Mouse (Mus musculus): Measurements from ENCODE around the gene Grhpr. TPM values are rescaled to one million over a fixed set of nuclear protein-coding genes. Genes with fewer than 3 reads are reported as not detected.

Grhpr gene
- polyA plus RNA-seq, 1 experiment from 2014 or later = 28.2 TPM

- H3K9ac ChIP-seq = no peak overlapping the region
- WGBS = 93% methylated on average over 6 of the region's 6 CpGs
- H3K4me1 ChIP-seq (replicated peaks) = peaks cover 22% of the 10 kb centered on the region
- no peak overlapping the region for H3K27ac ChIP-seq
- H3K9me3 ChIP-seq = no peaks in the 10 kb centered on the region
- H3K4me2 ChIP-seq = no peak overlapping the region
- ATAC-seq (ENCODE audit: low FRiP score) = no peak
- no peak overlapping the region for H3K4me3 ChIP-seq
- H3K27me3 ChIP-seq = no peaks in the 10 kb centered on the region
- peaks cover 13% of the 10 kb centered on the region for H3K36me3 ChIP-seq
Measured at GRCm38 (mm10) chr4:45000001-45000400, 18.8 kb downstream of the Grhpr start.

- WGBS = 87% methylated on average over 3 of the region's 3 CpGs
- no peak for ATAC-seq (ENCODE audit: low FRiP score)
- H3K27me3 ChIP-seq = no peaks in the 10 kb centered on the region
- H3K4me2 ChIP-seq = no peak overlapping the region
- H3K9ac ChIP-seq = no peak overlapping the region
- no peaks in the 10 kb centered on the region for H3K9me3 ChIP-seq
- peaks cover 11% of the 10 kb centered on the region for H3K36me3 ChIP-seq
- H3K4me3 ChIP-seq = no peak overlapping the region
- H3K27ac ChIP-seq = no peak overlapping the region
- peaks cover 10% of the 10 kb centered on the region for H3K4me1 ChIP-seq (replicated peaks)
Measured at GRCm38 (mm10) chr4:45005452-45005851, 24.3 kb downstream of the Grhpr start.

- Histone ChIP-seq H3K9ac (peak overlapping the region; percentile 94), H3K27me3 (no peaks in the 10 kb centered on the region), H3K36me3 (no peaks in the 10 kb centered on the region), H3K9me3 (no peaks in the 10 kb centered on the region), H3K27ac (no peak overlapping the region; the same call in 1 of the 2 replicates), H3K4me1 (replicated peaks) (peaks cover 26% of the 10 kb centered on the region), H3K4me3 (peak overlapping the region; percentile 87), H3K4me2 (peak overlapping the region; percentile 76)
- WGBS = 14% methylated on average over 11 of the region's 11 CpGs
- ATAC-seq (ENCODE audit: low FRiP score) = no peak
Measured at GRCm38 (mm10) chr4:45010806-45011415, 29.7 kb downstream of the Grhpr start.

GRCm38 (mm10) chr4:45011581-45012104 is 30.4 kb downstream of the Grhpr start:
- H3K9ac ChIP-seq = peak overlapping the region; percentile 94
- H3K36me3 ChIP-seq = no peaks in the 10 kb centered on the region
- H3K4me3 ChIP-seq = peak overlapping the region; percentile 87
- peak overlapping the region; percentile 97 for H3K27ac ChIP-seq
- no peaks in the 10 kb centered on the region for H3K9me3 ChIP-seq
- under 1% methylated on average over 30 of the region's 31 CpGs for WGBS
- no peaks in the 10 kb centered on the region for H3K27me3 ChIP-seq
- peak; percentile 80 for ATAC-seq (ENCODE audit: low FRiP score)
- H3K4me1 ChIP-seq (replicated peaks) = peaks cover 26% of the 10 kb centered on the region
- peak overlapping the region; percentile 76 for H3K4me2 ChIP-seq

- ATAC-seq (ENCODE audit: low FRiP score) = peak; percentile 99
- H3K9ac ChIP-seq = peak within 1 kb of the TSS; percentile 94
- peak within 1 kb of the TSS; percentile 87 for H3K4me3 ChIP-seq
- H3K27ac ChIP-seq = peak within 1 kb of the TSS; percentile 97
- H3K36me3 ChIP-seq = no peaks in the 10 kb centered on the region
- under 1% methylated on average over 59 of the region's 63 CpGs for WGBS
- peaks cover 26% of the 10 kb centered on the region for H3K4me1 ChIP-seq (replicated peaks)
- H3K27me3 ChIP-seq = no peaks in the 10 kb centered on the region
- no peaks in the 10 kb centered on the region for H3K9me3 ChIP-seq
- H3K4me2 ChIP-seq = peak within 1 kb of the TSS; percentile 78
Measured at GRCm38 (mm10) chr4:45012105-45012975, 31.1 kb downstream of the Grhpr start, which contains the start of gene Zbtb5. TSS of gene Zbtb5 (minus strand) at chr4:45012412.

- ATAC-seq (ENCODE audit: low FRiP score) = no peak
- no peaks in the 10 kb centered on the region for H3K36me3 ChIP-seq
- H3K4me2 ChIP-seq = peak overlapping the region; percentile 78
- no peaks in the 10 kb centered on the region for H3K27me3 ChIP-seq
- H3K9ac ChIP-seq = peak overlapping the region; percentile 81
- peak overlapping the region; percentile 84 for H3K27ac ChIP-seq
- peak overlapping the region; percentile 64 for H3K4me3 ChIP-seq
- H3K9me3 ChIP-seq = no peaks in the 10 kb centered on the region
- WGBS = 1% methylated on average over 13 of the region's 13 CpGs
- peaks cover 26% of the 10 kb centered on the region for H3K4me1 ChIP-seq (replicated peaks)
Measured at GRCm38 (mm10) chr4:45013031-45013431, 31.8 kb downstream of the Grhpr start.

- WGBS = 12% methylated on average over 2 of the region's 2 CpGs
- no peaks in the 10 kb centered on the region for H3K36me3 ChIP-seq
- H3K4me1 ChIP-seq (replicated peaks) = peaks cover 26% of the 10 kb centered on the region
- no peaks in the 10 kb centered on the region for H3K27me3 ChIP-seq
- H3K9me3 ChIP-seq = no peaks in the 10 kb centered on the region
- H3K9ac ChIP-seq = peak overlapping the region; percentile 81
- 0 out of 2 replicates have a peak overlapping the region, but pooled peaks have one; percentile 84 for H3K27ac ChIP-seq
- H3K4me3 ChIP-seq = peak overlapping the region; percentile 64
- no peak for ATAC-seq (ENCODE audit: low FRiP score)
- peak overlapping the region; percentile 78 for H3K4me2 ChIP-seq
Measured at GRCm38 (mm10) chr4:45013537-45013936, 32.3 kb downstream of the Grhpr start.

- WGBS = 10% methylated on average over 3 of the region's 3 CpGs
- no peak for ATAC-seq (ENCODE audit: low FRiP score)
Measured at GRCm38 (mm10) chr4:45015615-45016014, 34.4 kb downstream of the Grhpr start.

GRCm38 (mm10) chr4:45018452-45018980 is 37.3 kb downstream of the Grhpr start, which contains the start of gene Polr1e:
TSS of gene Polr1e (plus strand) at chr4:45018583.
- peak; percentile 87 for ATAC-seq (ENCODE audit: low FRiP score)
- Histone ChIP-seq H3K9me3 (no peaks in the 10 kb centered on the region), H3K4me3 (peak within 1 kb of the TSS; percentile 64), H3K4me1 (replicated peaks) (peaks cover 27% of the 10 kb centered on the region), H3K27ac (peak within 1 kb of the TSS; percentile 32; the same call in 1 of the 2 replicates), H3K4me2 (peak within 1 kb of the TSS; percentile 96), H3K9ac (peak within 1 kb of the TSS; percentile 83), H3K36me3 (peaks cover 12% of the 10 kb centered on the region), H3K27me3 (no peaks in the 10 kb centered on the region)
- 0% methylated on average over 29 of the region's 29 CpGs for WGBS

More at GRCm38 (mm10) chr4:45015615-45016014, 34.4 kb downstream of the Grhpr start:
- Histone ChIP-seq H3K27ac (no peak overlapping the region), H3K4me2 (no peak overlapping the region), H3K9ac (no peak overlapping the region), H3K4me1 (replicated peaks) (peaks cover 32% of the 10 kb centered on the region), H3K36me3 (no peaks in the 10 kb centered on the region), H3K9me3 (no peaks in the 10 kb centered on the region), H3K4me3 (no peak overlapping the region), H3K27me3 (no peaks in the 10 kb centered on the region)

- Histone ChIP-seq H3K4me2 (peak overlapping the region; percentile 96), H3K27ac (peak overlapping the region; percentile 32; the same call in 1 of the 2 replicates), H3K36me3 (peaks cover 17% of the 10 kb centered on the region), H3K27me3 (no peaks in the 10 kb centered on the region), H3K9me3 (no peaks in the 10 kb centered on the region), H3K4me1 (replicated peaks) (peaks cover 23% of the 10 kb centered on the region), H3K9ac (peak overlapping the region; percentile 83), H3K4me3 (peak overlapping the region; percentile 64)
- ATAC-seq (ENCODE audit: low FRiP score) = peak; percentile 46; the same call in 1 of the 2 replicates
- WGBS = 3% methylated on average over 14 of the region's 14 CpGs
Measured at GRCm38 (mm10) chr4:45019009-45019408, 37.8 kb downstream of the Grhpr start.

- Histone ChIP-seq H3K4me1 (replicated peaks) (no peaks in the 10 kb centered on the region), H3K9ac (no peak overlapping the region), H3K36me3 (peaks cover 87% of the 10 kb centered on the region), H3K27ac (no peak overlapping the region), H3K4me3 (no peak overlapping the region), H3K27me3 (no peaks in the 10 kb centered on the region), H3K4me2 (no peak overlapping the region), H3K9me3 (no peaks in the 10 kb centered on the region)
- ATAC-seq (ENCODE audit: low FRiP score) = no peak
- WGBS = 92% methylated on average over 4 of the region's 4 CpGs
Measured at GRCm38 (mm10) chr4:45026459-45026858, 45.3 kb downstream of the Grhpr start.

GRCm38 (mm10) chr4:45032586-45032985 is 51.4 kb downstream of the Grhpr start:
- Histone ChIP-seq H3K27ac (no peak overlapping the region), H3K4me3 (no peak overlapping the region), H3K4me1 (replicated peaks) (no peaks in the 10 kb centered on the region), H3K36me3 (peaks cover 96% of the 10 kb centered on the region), H3K9ac (no peak overlapping the region), H3K27me3 (no peaks in the 10 kb centered on the region), H3K4me2 (no peak overlapping the region), H3K9me3 (no peaks in the 10 kb centered on the region)
- WGBS = 93% methylated on average over 9 of the region's 9 CpGs
- no peak for ATAC-seq (ENCODE audit: low FRiP score)

Measured in hindbrain, embryonic 13.5 days (tissue).